Mouse (Mus musculus): Measurements from ENCODE around the gene Gm45062.

The Gm45062 gene

GRCm38 (mm10) chr6:8390935-8391334, 131.7 kb downstream of the Gm45062 start:
- ChIA-PET POLR2A (no interaction called here), CTCF (no interaction called here)

- CTCF ChIA-PET = no interaction called here
These were observed 133.8 kb downstream of the Gm45062 start for GRCm38 (mm10) chr6:8393029-8393428.

GRCm38 (mm10) chr6:8394044-8394443, 134.8 kb downstream of the Gm45062 start:
- POLR2A ChIA-PET = interaction anchor here in 1 of 4 experiments (0.8 kb wide), 1 partner anchor 224 kb away, joined by 4 read pairs; no protein-coding TSS in a partner anchor
- CTCF ChIA-PET = no interaction called here

More at GRCm38 (mm10) chr6:8393029-8393428, 133.8 kb downstream of the Gm45062 start:
- POLR2A ChIA-PET = no interaction called here

DNA sequence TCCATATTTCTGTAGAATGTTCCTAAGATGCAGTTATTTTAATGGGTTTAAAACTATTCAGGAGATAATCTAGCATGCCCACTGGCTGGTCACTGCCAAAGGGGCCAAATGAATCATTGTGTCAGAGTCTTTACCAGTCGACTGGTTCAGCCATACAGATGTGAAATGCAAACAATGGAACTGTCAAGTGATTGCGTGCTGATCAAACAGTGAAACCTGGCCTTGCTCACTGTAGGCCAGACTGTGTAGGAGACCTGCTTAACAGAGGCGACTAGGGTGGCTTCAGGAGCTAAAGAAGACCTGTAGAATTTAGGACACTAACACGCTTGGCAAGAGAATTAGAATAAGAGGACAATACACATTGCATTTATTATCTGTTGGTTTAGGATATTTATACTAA, 135.8 kb downstream of the Gm45062 start:
- ChIA-PET CTCF (interaction anchor here in 1 of 4 experiments (0.7 kb wide), 1 partner anchor 1447 kb away, joined by 3 read pairs; no protein-coding TSS in a partner anchor), POLR2A (no interaction called here)

DNA sequence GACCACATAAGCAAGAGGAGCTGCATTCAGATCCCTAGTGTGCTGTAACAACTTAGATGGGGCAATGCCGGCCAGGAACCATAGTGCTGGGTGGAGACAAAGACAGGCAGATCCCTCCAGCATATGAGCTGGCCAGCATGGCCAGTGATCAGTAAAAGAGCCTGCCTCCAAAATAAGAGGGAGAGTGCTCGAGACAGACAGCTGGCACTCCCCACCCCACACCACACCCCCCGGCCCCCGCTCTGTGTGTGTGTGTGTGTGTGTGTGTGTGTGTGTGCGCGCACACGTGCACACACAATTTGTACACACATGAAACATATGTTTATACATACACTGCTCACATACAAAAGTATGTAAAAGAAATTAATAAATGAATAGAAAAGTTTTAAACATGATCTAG, 138.0 kb downstream of the Gm45062 start:
- CTCF ChIA-PET = no interaction called here
- POLR2A ChIA-PET = interaction anchor here in 1 of 4 experiments (1.0 kb wide), 1 partner anchor 106 kb away, joined by 3 read pairs; no protein-coding TSS in a partner anchor

DNA sequence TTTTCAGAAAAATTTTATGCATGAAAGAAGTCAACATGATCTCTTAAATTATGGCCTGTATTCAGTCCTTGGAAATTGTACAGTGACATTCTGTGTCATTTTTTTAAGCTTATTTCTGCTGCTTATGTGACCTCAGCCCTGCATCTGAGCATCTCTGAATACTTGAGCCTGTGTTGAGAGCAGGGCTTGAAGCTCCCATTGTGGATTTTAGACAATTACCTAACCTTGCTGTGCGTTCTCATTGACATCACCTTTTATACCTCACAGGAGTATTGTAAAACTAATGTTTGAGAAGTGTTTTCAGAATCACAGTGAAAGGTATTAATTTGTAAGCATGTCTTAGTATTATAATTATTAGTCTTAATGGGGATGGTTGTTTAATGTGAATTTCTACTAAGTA, 140.5 kb downstream of the Gm45062 start:
- ChIA-PET CTCF (no interaction called here), POLR2A (interaction anchor here in 1 of 4 experiments (0.7 kb wide), 1 partner anchor 10 kb away, joined by 3 read pairs; no protein-coding TSS in a partner anchor)

DNA sequence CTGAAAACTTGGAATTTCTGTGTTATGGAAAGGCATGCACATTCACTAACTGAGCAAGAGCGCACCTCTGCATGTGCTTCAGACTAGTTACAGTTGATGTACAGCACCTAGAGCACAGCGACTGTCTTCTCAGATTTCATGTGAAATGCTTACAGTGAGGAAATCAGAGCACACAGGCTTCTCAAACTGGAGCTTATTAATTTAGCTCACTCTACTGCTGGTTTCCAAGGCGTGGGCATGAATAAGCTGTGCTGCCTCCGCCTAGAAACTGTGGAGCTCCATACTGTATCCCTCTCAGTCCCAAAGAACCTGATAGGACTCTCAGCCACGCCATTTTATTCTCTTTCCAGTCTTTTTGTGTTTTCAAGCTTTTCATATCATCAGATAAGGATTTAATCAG, 143.9 kb downstream of the Gm45062 start:
- ChIA-PET CTCF (no interaction called here), POLR2A (interaction anchor here in 1 of 4 experiments (1.1 to 1.7 kb wide), 3 partner anchors 11 to 43 kb away, joined by 3 to 4 read pairs (median 4); no protein-coding TSS in a partner anchor)

DNA sequence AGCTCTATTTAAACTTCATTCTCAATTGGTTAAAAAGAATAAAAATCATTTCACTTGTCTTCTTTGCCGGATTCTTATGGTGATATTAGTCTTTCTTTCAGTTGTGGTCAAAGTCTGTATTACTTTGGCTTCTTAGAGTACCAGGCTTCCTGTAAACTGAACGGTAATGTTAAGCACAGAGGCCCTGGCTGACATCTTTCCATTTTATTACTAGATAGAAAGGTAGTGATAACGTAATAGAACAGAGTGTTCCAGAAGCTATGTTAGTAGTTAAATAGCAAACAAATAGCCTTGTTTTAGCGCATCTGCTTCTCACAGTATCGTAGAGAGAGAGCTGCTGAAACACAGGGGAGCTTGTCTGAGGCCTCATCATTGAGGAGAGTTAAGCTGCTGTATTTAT, 146.6 kb downstream of the Gm45062 start:
- ChIA-PET POLR2A (no interaction called here), CTCF (no interaction called here)

DNA sequence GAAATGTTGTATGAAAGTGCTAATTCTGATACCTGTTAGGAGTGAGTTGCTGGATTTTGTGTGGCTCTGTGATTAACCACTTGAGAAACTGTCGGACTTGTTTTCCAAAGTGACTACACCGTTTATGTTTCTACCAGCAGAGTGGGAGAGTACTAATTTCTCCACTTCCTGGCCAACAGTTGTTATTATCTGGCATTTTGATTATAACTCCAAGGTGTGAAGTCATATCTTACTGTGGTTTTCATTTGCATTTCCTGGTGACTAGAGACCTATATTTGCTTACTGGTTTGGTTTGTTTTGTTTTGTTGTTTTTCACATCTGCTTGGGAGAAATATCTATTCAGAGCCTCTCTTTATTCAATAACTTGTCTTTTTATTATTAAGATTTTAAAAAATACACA, 149.1 kb downstream of the Gm45062 start:
- ChIA-PET POLR2A (interaction anchor here in 1 of 4 experiments (0.5 kb wide), 1 partner anchor 63 kb away, joined by 4 read pairs; no protein-coding TSS in a partner anchor), CTCF (no interaction called here)

DNA sequence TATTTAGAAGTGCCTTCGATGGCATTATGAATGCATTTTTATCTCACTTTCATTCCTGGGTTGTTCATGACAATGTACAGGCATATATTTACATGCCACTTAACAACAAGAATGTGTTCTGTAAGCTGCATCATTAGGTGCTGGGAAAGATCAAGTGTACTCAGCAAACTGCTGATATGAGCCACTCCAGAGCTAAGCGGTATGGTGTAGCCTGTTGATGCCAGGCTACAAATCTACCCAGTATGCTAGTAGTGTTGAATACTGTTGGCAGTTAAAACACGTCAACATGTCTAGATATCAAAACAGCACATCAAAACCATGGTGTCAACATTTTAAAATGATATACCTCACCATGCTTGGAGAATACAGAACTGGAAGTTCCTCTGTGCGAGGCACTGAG, 150.6 kb downstream of the Gm45062 start:
- CTCF ChIA-PET = no interaction called here
- POLR2A ChIA-PET = no interaction called here

GRCm38 (mm10) chr6:8412845-8413598, 153.8 kb downstream of the Gm45062 start:
- ChIA-PET POLR2A (no interaction called here), CTCF (no interaction called here)

DNA sequence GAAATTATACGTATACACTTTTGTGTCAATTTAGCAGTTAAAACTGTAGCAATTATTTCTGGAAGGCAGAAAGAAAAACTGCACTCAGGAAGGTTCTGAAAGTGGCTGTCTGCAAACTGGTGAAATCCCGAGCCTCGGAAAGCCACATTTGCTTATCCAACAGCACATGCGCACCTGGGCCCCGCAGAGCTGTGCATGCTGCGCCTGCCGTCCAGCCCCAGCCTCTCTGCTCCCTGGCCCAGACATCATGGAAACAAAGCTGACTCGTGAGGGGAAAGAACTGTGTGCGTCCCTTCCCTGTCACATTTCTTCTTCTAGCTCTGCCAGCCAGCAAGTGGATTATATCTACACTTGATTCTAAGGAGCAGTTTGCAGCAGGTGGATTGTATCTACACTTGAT, 154.8 kb downstream of the Gm45062 start:
- ChIA-PET POLR2A (interaction anchor here in 1 of 4 experiments (1.6 kb wide), 1 partner anchor 12 kb away, joined by 4 read pairs; no protein-coding TSS in a partner anchor), CTCF (no interaction called here)

GRCm38 (mm10) chr6:8415823-8416222, 156.6 kb downstream of the Gm45062 start:
- ChIA-PET CTCF (no interaction called here), POLR2A (no interaction called here)

DNA sequence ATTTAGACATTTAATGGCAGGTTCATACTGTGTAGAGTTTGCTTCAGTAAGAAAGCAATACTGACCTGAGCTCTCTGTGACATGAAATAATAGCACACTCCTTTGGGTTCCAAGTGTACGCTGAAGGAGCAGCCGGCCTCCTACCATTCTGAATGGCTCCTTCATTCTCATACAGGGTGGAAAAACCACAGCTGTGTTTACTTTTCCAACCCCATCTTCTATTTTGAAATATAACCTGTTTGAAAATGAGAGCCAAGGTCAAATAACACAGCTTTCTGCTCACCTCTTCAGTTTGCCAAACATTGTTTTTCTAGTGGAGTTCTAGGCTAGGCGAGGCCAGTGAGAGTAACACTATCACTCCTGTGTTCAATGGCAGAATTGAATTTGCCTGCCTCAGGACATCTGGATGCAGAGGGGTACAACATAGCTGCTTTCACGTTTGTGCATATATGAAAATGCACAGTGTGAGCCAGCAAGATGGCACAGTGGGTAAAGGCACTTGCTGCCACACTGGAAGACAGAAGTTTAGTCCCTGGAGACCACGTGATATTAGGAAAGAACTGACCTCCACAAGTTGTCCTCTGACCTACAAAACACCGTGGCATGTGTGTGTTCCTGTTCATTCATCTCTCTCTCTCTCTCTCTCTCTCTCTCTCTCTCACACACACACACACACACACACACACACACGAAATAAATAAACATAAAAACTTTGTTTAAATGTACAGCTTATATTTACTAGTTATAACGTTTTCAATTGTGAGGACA, 157.7 kb downstream of the Gm45062 start:
- CTCF ChIA-PET = no interaction called here
- POLR2A ChIA-PET = no interaction called here

- POLR2A ChIA-PET = interaction anchor here in 1 of 4 experiments (1.0 kb wide), 1 partner anchor 66 kb away, joined by 3 read pairs; no protein-coding TSS in a partner anchor
These were observed 160.4 kb downstream of the Gm45062 start for GRCm38 (mm10) chr6:8419485-8420186.

DNA sequence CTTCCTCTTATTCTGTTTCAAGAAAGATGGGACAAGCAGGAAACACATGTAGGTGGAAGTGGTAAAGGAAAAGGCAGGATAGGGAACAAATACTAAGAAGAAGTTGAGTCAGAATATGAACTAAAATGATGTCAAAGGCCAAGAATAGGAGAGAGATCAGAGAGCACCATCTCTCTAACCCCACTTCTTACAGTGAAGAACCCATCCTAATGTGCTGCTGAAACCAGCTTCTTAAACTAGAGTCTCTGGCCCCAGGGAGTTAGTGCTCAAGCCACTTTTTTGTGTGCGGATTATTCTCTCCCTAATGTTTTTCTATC, 160.9 kb downstream of the Gm45062 start:
- CTCF ChIA-PET = no interaction called here

More at GRCm38 (mm10) chr6:8419485-8420186, 160.4 kb downstream of the Gm45062 start:
- CTCF ChIA-PET = no interaction called here

DNA sequence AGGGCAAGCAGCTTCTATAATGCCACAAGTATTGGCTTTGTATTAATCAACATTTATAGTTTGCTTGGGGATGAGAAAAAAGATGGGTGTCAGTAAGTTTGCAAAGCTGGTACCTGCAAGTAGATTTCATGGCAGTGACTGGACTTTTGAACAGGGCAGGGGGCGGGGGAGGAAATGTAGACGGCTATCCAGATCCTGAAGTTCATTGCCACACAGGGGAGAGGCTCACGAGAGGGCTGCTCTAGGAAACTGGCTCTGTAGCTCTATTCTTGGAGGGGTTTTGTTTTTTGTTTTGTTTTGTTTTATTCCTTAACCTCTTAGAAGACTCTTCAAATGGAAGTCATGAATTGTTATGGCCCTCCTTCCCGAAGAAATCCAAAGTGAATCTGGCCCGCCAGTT, 162.2 kb downstream of the Gm45062 start:
- ChIA-PET POLR2A (interaction anchor here in 1 of 4 experiments (0.5 to 0.9 kb wide), 2 partner anchors 11 to 398 kb away, joined by 3 read pairs; no protein-coding TSS in a partner anchor), CTCF (no interaction called here)

More for the DNA sequence above, 160.9 kb downstream of the Gm45062 start:
- POLR2A ChIA-PET = interaction anchor here in 1 of 4 experiments (1.0 kb wide), 1 partner anchor 65 kb away, joined by 3 read pairs; no protein-coding TSS in a partner anchor

GRCm38 (mm10) chr6:8421959-8422581, 162.8 kb downstream of the Gm45062 start:
- POLR2A ChIA-PET = interaction anchor here in 1 of 4 experiments (0.7 to 0.9 kb wide), 2 partner anchors 11 to 63 kb away, joined by 3 read pairs; no protein-coding TSS in a partner anchor
- CTCF ChIA-PET = interaction anchor here in 1 of 4 experiments (0.6 kb wide), 1 partner anchor 861 kb away, joined by 3 read pairs; no protein-coding TSS in a partner anchor

DNA sequence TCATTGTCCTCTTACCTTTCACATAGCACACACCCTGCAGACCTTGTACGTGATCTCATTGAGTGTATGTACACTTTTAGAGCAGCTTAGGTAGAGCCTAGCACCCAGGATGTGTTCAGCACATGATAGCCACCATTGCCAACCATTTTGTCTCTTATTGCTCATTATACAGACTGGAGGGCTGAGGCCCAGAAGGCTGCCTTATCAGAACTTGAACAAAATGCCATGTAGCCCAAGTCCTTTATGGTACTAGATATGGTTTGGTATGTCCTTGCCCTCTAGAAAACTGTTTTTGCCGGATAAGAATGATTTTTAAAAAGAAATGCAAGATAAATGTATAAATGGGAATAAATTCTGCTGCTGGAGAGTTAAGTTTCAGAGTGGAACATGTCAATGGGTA, 163.9 kb downstream of the Gm45062 start:
- POLR2A ChIA-PET = no interaction called here
- CTCF ChIA-PET = no interaction called here

Measured in embryonic stem cell, embryonic (primary cell).